Mouse (Mus musculus) intestine, postnatal 0 days (tissue): ENCODE results near the gene Dnal4. TPM values are rescaled to one million over a fixed set of nuclear protein-coding genes. Genes with fewer than 3 reads are reported as not detected.

Experiments
- ATAC-seq: fragments of 200-750 bp; cut with Nextera tagmentation; 2 replicates; pipeline ENCODE4 v1.8.0; 2017; ENCODE audit warnings: mild to moderate bottlenecking, moderate TSS enrichment, moderate library complexity
- H3K27ac ChIP-seq: fragments of 300-500 bp; sonication (generic); 2 replicates; pipeline ENCODE4 v1.5.1; 2014; ENCODE audit warnings: mild to moderate bottlenecking, low read depth, low read length, moderate library complexity
- H3K27me3 ChIP-seq: fragments of 300-500 bp; sonication (generic); replicated peaks from 2 replicates; pipeline ENCODE4 v1.6.1; 2014; ENCODE audit warnings: low read length, mixed read lengths; ENCODE audit not compliant: control insufficient read depth, insufficient read depth
- H3K36me3 ChIP-seq: fragments of 300-500 bp; sonication (generic); 2 replicates; pipeline ENCODE4 v1.6.1; 2014; ENCODE audit warnings: mild to moderate bottlenecking, moderate library complexity; ENCODE audit not compliant: control insufficient read depth, insufficient read depth
- H3K4me1 ChIP-seq: fragments of 300-500 bp; sonication (generic); replicated peaks from 2 replicates; pipeline ENCODE4 v1.6.1; 2014; ENCODE audit warnings: antibody characterized with exemption, low read length, mixed read lengths; ENCODE audit not compliant: control insufficient read depth, insufficient read depth
- H3K4me2 ChIP-seq: fragments of 300-500 bp; sonication (generic); replicated peaks from 2 replicates; pipeline ENCODE4 v1.6.1; 2014; ENCODE audit warnings: low read depth, mild to moderate bottlenecking, moderate library complexity
- H3K4me3 ChIP-seq: fragments of 300-500 bp; sonication (generic); 2 replicates; pipeline ENCODE4 v1.5.1; 2014; ENCODE audit warnings: low read depth, low read length
- H3K9ac ChIP-seq: fragments of 300-500 bp; sonication (generic); 2 replicates; pipeline ENCODE4 v1.6.1; 2014; ENCODE audit warnings: mild to moderate bottlenecking, low read depth, low read length
- H3K9me3 ChIP-seq: fragments of 300-500 bp; sonication (generic); 2 replicates; pipeline ENCODE4 v1.6.1; 2016; ENCODE audit warnings: mixed run types; ENCODE audit not compliant: control insufficient read depth
- CTCF ChIP-seq: sonication (generic); IDR thresholded peaks from 2 replicates; pipeline ENCODE4 v1.5.1; 2016; ENCODE audit warnings: low read depth, mild to moderate bottlenecking, control low read depth, antibody characterized with exemption, moderate library complexity
- WGBS: fragments of 180-500 bp; shearing (Covaris S2); extraction: QIAGEN DNeasy Blood & Tissue Kit; methylation state at CpG from one replicate; pipeline ENCODE4 v1.1.7; 2014; 5-methylcytosine and 5-hydroxymethylcytosine counted together
- polyA plus RNA-seq: library from polyadenylated mRNA; unstranded; fragments of >200 nt; fragmentation: Nextera tagmentation; extraction: Ambion mirVana; gene quantifications from 2 replicates; pipeline ENCODE4 v1.2.1, GENCODE M21; 2015

Dnal4 gene
- polyA plus RNA-seq, 1 experiment from 2014 or later: 19.5 TPM

DNA sequence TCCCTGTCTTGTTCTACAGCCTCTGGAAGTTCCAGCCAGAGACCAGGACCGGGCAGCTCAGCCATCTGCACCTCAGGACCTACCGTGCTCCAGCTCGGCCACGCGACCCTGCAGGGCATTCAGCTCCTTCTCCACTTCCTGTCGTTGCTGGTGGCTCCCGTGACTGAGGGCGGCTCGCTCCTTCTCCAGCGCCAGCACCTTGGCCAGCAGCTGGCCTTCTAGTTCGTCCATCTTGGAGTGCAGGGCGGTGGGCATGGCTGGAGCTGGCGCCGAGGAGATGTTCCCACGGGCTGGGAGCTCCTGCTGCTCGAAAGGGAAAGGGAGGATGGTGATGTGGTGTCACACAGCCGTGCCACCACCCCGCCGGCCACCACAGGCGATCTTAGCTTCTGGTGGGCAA is 16.5 kb upstream of the Dnal4 start:
- no peak overlapping the region for H3K9ac ChIP-seq
- no peaks in the 10 kb centered on the region for H3K4me1 ChIP-seq
- no peaks in the 10 kb centered on the region for H3K9me3 ChIP-seq
- no peak overlapping the region for H3K27ac ChIP-seq
- WGBS: 20% methylated on average over 20 of the region's 20 CpGs
- H3K4me3 ChIP-seq: no peak overlapping the region
- no peak for ATAC-seq
- no peaks in the 10 kb centered on the region for H3K27me3 ChIP-seq
- H3K36me3 ChIP-seq: no peaks in the 10 kb centered on the region
- no peak for TF ChIP-seq CTCF
- no peak overlapping the region for H3K4me2 ChIP-seq

- no peak overlapping the region for H3K27ac ChIP-seq
- TF ChIP-seq CTCF: no peak
- H3K4me2 ChIP-seq: no peak overlapping the region
- H3K27me3 ChIP-seq: no peaks in the 10 kb centered on the region
- H3K9ac ChIP-seq: no peak overlapping the region
- H3K36me3 ChIP-seq: no peaks in the 10 kb centered on the region
- H3K9me3 ChIP-seq: no peaks in the 10 kb centered on the region
- ATAC-seq: no peak
- no peaks in the 10 kb centered on the region for H3K4me1 ChIP-seq
- WGBS: 91% methylated on average over 9 of the region's 9 CpGs
- H3K4me3 ChIP-seq: no peak overlapping the region
Measured at GRCm38 (mm10) chr15:79793076-79793475, 15.4 kb upstream of the Dnal4 start.

DNA sequence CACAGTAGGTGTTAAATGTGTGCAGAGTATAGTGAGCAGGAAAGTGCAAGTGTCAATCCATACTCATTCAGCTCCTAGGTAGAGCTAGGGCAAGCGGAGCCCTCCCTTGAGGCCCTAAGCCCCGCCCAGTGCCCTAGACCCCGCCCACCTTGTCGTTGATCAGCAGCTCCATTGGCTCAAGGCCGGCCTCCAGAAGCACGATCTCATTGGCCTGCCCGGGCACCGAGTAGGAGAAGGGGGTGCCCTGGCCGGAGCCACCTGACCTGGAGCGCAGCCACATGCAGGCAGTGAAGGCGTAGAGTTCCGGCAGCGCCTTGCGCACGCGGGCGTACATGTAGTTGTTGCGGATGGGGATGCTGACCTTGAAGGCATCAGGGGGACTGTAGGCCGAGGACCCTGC is 14.8 kb upstream of the Dnal4 start:
- H3K27ac ChIP-seq: no peak overlapping the region
- no peak for TF ChIP-seq CTCF
- H3K4me1 ChIP-seq: no peaks in the 10 kb centered on the region
- H3K4me2 ChIP-seq: no peak overlapping the region
- no peak overlapping the region for H3K9ac ChIP-seq
- 22% methylated on average over 19 of the region's 19 CpGs for WGBS
- no peaks in the 10 kb centered on the region for H3K27me3 ChIP-seq
- H3K4me3 ChIP-seq: no peak overlapping the region
- no peaks in the 10 kb centered on the region for H3K36me3 ChIP-seq
- H3K9me3 ChIP-seq: no peaks in the 10 kb centered on the region
- no peak for ATAC-seq

- 3% methylated on average over 12 of the region's 12 CpGs for WGBS
Measured at GRCm38 (mm10) chr15:79791502-79791901, 13.9 kb upstream of the Dnal4 start.

DNA sequence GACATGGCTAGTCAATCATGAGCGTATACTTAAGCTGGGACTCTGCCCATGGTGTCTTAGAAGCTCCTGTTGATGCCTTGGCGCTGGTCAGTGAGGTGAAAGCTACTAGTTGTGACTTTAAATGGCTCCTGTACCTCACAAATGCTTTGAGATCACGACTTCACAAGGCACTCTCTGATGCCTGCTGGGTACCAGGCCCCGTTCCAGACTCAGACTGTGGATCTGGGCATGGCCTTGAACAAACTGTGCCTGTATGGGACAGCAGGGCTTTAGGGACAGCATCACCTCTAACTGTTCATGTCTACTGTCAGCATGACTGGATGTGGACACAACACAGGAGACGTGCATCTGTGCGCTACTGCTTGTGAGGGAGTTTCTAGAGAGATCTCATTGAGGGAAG is 13.3 kb upstream of the Dnal4 start:
- H3K4me2 ChIP-seq: no peak overlapping the region
- no peak for TF ChIP-seq CTCF
- no peak for ATAC-seq
- WGBS: 83% methylated on average over 6 of the region's 6 CpGs
- no peaks in the 10 kb centered on the region for H3K4me1 ChIP-seq
- H3K9me3 ChIP-seq: no peaks in the 10 kb centered on the region
- H3K9ac ChIP-seq: no peak overlapping the region
- no peaks in the 10 kb centered on the region for H3K27me3 ChIP-seq
- no peaks in the 10 kb centered on the region for H3K36me3 ChIP-seq
- no peak overlapping the region for H3K4me3 ChIP-seq
- no peak overlapping the region for H3K27ac ChIP-seq

More at GRCm38 (mm10) chr15:79791502-79791901, 13.9 kb upstream of the Dnal4 start:
- H3K27me3 ChIP-seq: no peaks in the 10 kb centered on the region
- no peaks in the 10 kb centered on the region for H3K9me3 ChIP-seq
- H3K9ac ChIP-seq: no peak overlapping the region
- no peak overlapping the region for H3K27ac ChIP-seq
- no peak for ATAC-seq
- H3K4me2 ChIP-seq: no peak overlapping the region
- H3K4me3 ChIP-seq: no peak overlapping the region
- peak; percentile 49 for TF ChIP-seq CTCF
- no peaks in the 10 kb centered on the region for H3K4me1 ChIP-seq
- H3K36me3 ChIP-seq: no peaks in the 10 kb centered on the region

DNA sequence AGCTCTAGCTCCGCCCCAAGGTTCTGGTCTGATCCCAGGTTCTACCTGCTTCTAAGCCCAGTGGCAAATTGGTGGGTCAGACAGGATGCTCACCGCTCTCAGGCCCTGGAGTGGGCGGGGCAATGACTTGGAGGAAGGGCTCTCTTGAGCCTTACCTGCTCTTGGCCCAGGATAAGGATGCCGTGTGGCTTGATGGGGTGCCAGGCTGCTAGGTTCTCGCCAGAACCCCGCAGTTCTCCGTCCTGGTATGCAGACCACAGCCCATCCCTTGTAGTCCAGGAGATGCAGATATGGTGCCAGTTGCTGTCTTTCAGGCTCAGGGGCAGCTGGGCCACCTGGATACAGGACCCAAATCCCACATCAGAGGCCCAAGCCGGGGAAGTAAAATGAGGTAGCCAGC is 12.5 kb upstream of the Dnal4 start:
- Histone ChIP-seq H3K9ac (no peak overlapping the region), H3K27ac (no peak overlapping the region), H3K27me3 (no peaks in the 10 kb centered on the region), H3K4me2 (no peak overlapping the region), H3K36me3 (no peaks in the 10 kb centered on the region), H3K4me1 (no peaks in the 10 kb centered on the region), H3K9me3 (no peaks in the 10 kb centered on the region), H3K4me3 (no peak overlapping the region)
- no peak for TF ChIP-seq CTCF
- no peak for ATAC-seq
- WGBS: 48% methylated on average over 8 of the region's 8 CpGs

GRCm38 (mm10) chr15:79787815-79788214 is 10.2 kb upstream of the Dnal4 start:
- no peaks in the 10 kb centered on the region for H3K9me3 ChIP-seq
- H3K36me3 ChIP-seq: no peaks in the 10 kb centered on the region
- no peak overlapping the region for H3K4me3 ChIP-seq
- no peaks in the 10 kb centered on the region for H3K4me1 ChIP-seq
- no peaks in the 10 kb centered on the region for H3K27me3 ChIP-seq
- no peak overlapping the region for H3K4me2 ChIP-seq
- no peak for TF ChIP-seq CTCF
- no peak for ATAC-seq
- no peak overlapping the region for H3K9ac ChIP-seq
- WGBS: 56% methylated on average over 8 of the region's 8 CpGs
- H3K27ac ChIP-seq: no peak overlapping the region
